Mouse (Mus musculus): ENCODE measurements around the gene Itga4. TPM values are rescaled to one million over a fixed set of nuclear protein-coding genes. Genes with fewer than 3 reads are reported as not detected.

Itga4 gene
- 7.9 and 8.0 TPM in 2 replicates for polyA plus RNA-seq (2014; fragmentation: Nextera tagmentation; extraction: Ambion mirVana)

GRCm38 (mm10) chr2:79255192-79256000 lies at the start of gene Itga4:
Gene Itga4 (plus strand): TSS chr2:79255426.
- no peaks in the 10 kb centered on the region for H3K4me1 ChIP-seq (ENCODE audit: control insufficient read depth, insufficient read depth, low read length)
- H3K4me2 ChIP-seq (ENCODE audit: low read depth), result peak within 1 kb of the TSS; percentile 77
- H3K9ac ChIP-seq (ENCODE audit: low read length), result peak within 1 kb of the TSS; percentile 46
- peak; percentile 87 for ATAC-seq (ENCODE audit: insufficient read depth, low FRiP score, low TSS enrichment)
- no peaks in the 10 kb centered on the region for H3K9me3 ChIP-seq (ENCODE audit: control insufficient read depth, low read length)
- peak; percentile 85 for DNase-seq (ENCODE audit: low spot score)
- H3K27me3 ChIP-seq (ENCODE audit: control insufficient read depth, insufficient read depth, low read length), result no peaks in the 10 kb centered on the region
- peak within 1 kb of the TSS; percentile 40 for H3K4me3 ChIP-seq (ENCODE audit: low read depth, low read length)
- H3K36me3 ChIP-seq (ENCODE audit: control insufficient read depth, insufficient read depth, low read length), result no peaks in the 10 kb centered on the region
- WGBS, result under 1% methylated on average over 41 of the region's 41 CpGs
- H3K27ac ChIP-seq (ENCODE audit: low read depth, low read length), result no peak within 1 kb of the TSS

DNA sequence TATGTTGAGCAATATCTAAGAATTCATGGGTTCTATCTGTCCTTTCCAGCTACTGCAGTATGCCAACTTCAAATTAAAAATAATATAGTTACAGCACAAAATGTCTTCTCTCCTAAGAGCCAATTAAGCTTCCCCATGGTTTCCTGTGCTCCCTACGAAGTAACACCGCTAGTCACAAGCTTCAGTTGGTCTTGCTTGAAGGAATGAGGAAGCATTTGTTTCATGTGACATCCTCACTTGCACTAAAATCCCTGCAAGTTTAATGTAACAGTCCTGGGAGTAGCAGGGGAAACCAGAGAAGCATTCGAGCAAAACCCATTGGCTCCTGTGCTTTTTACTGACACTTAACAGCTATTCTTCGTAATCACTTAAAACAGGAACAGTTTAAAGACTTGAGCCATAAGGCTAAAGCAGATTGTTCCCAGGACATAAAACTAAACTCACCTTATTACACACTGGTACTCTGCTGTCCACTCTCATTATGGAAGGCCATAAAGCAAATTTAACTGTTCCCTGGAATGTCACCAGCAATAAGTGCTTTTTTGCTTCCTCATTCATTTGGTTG lies 49.0 kb upstream of the Itga4 start:
- no peak for DNase-seq (ENCODE audit: low spot score)
- H3K4me2 ChIP-seq (ENCODE audit: low read depth), result no peak overlapping the region
- H3K36me3 ChIP-seq (ENCODE audit: control insufficient read depth, insufficient read depth, low read length), result no peaks in the 10 kb centered on the region
- no peaks in the 10 kb centered on the region for H3K4me1 ChIP-seq (ENCODE audit: control insufficient read depth, insufficient read depth, low read length)
- 73% methylated on average over 4 of the region's 4 CpGs for WGBS
- no peaks in the 10 kb centered on the region for H3K27me3 ChIP-seq (ENCODE audit: control insufficient read depth, insufficient read depth, low read length)
- no peaks in the 10 kb centered on the region for H3K9me3 ChIP-seq (ENCODE audit: control insufficient read depth, low read length)
- H3K4me3 ChIP-seq (ENCODE audit: low read depth, low read length), result no peak overlapping the region
- no peak overlapping the region for H3K27ac ChIP-seq (ENCODE audit: low read depth, low read length)
- H3K9ac ChIP-seq (ENCODE audit: low read length), result no peak overlapping the region
- ATAC-seq (ENCODE audit: insufficient read depth, low FRiP score, low TSS enrichment), result no peak

- Histone ChIP-seq H3K9ac (ENCODE audit: low read length) (no peak overlapping the region), H3K9me3 (ENCODE audit: control insufficient read depth, low read length) (no peaks in the 10 kb centered on the region), H3K27me3 (ENCODE audit: control insufficient read depth, insufficient read depth, low read length) (no peaks in the 10 kb centered on the region), H3K4me2 (ENCODE audit: low read depth) (no peak overlapping the region), H3K4me3 (ENCODE audit: low read depth, low read length) (no peak overlapping the region), H3K27ac (ENCODE audit: low read depth, low read length) (no peak overlapping the region), H3K4me1 (ENCODE audit: control insufficient read depth, insufficient read depth, low read length) (no peaks in the 10 kb centered on the region), H3K36me3 (ENCODE audit: control insufficient read depth, insufficient read depth, low read length) (no peaks in the 10 kb centered on the region)
- DNase-seq (ENCODE audit: low spot score) (no peak), ATAC-seq (ENCODE audit: insufficient read depth, low FRiP score, low TSS enrichment) (no peak)
These were observed 40.2 kb upstream of the Itga4 start for GRCm38 (mm10) chr2:79214982-79215381.

DNA sequence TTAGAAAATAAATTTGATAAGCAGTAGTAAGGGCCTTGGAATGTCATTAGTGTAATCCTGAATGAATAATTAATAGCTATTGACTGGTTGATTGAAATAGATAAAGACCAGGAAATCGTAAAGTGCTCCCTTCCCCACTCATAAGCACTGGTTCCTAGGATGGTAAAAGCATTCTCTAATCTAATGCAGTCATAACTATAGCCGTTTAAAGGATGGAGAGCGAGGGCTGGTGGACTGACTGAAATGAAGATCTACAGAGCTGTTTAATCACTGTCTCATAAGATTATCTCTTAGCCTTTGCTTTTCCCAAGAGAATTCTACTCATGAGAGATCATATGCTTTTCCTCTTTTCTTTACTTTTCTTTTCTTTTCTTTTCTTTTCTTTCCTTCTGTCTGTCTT lies 39.7 kb upstream of the Itga4 start:
- Histone ChIP-seq H3K36me3 (ENCODE audit: control insufficient read depth, insufficient read depth, low read length) (no peaks in the 10 kb centered on the region), H3K9ac (ENCODE audit: low read length) (no peak overlapping the region), H3K4me1 (ENCODE audit: control insufficient read depth, insufficient read depth, low read length) (no peaks in the 10 kb centered on the region), H3K9me3 (ENCODE audit: control insufficient read depth, low read length) (no peaks in the 10 kb centered on the region), H3K27ac (ENCODE audit: low read depth, low read length) (no peak overlapping the region), H3K4me3 (ENCODE audit: low read depth, low read length) (no peak overlapping the region), H3K27me3 (ENCODE audit: control insufficient read depth, insufficient read depth, low read length) (no peaks in the 10 kb centered on the region), H3K4me2 (ENCODE audit: low read depth) (no peak overlapping the region)
- ATAC-seq (ENCODE audit: insufficient read depth, low FRiP score, low TSS enrichment), result no peak
- 81% methylated on average over 3 of the region's 3 CpGs for WGBS
- DNase-seq (ENCODE audit: low spot score), result no peak

GRCm38 (mm10) chr2:79224714-79225426 lies 30.4 kb upstream of the Itga4 start:
- DNase-seq (ENCODE audit: low spot score) (no peak), ATAC-seq (ENCODE audit: insufficient read depth, low FRiP score, low TSS enrichment) (no peak)
- H3K4me2 ChIP-seq (ENCODE audit: low read depth), result no peak overlapping the region
- H3K4me3 ChIP-seq (ENCODE audit: low read depth, low read length), result no peak overlapping the region
- H3K9ac ChIP-seq (ENCODE audit: low read length), result no peak overlapping the region
- no peaks in the 10 kb centered on the region for H3K27me3 ChIP-seq (ENCODE audit: control insufficient read depth, insufficient read depth, low read length)
- H3K27ac ChIP-seq (ENCODE audit: low read depth, low read length), result no peak overlapping the region
- no peaks in the 10 kb centered on the region for H3K4me1 ChIP-seq (ENCODE audit: control insufficient read depth, insufficient read depth, low read length)
- H3K36me3 ChIP-seq (ENCODE audit: control insufficient read depth, insufficient read depth, low read length), result no peaks in the 10 kb centered on the region
- 88% methylated on average over 3 of the region's 3 CpGs for WGBS
- no peaks in the 10 kb centered on the region for H3K9me3 ChIP-seq (ENCODE audit: control insufficient read depth, low read length)

- H3K4me2 ChIP-seq (ENCODE audit: low read depth), result no peak overlapping the region
- no peaks in the 10 kb centered on the region for H3K4me1 ChIP-seq (ENCODE audit: control insufficient read depth, insufficient read depth, low read length)
- H3K27me3 ChIP-seq (ENCODE audit: control insufficient read depth, insufficient read depth, low read length), result no peaks in the 10 kb centered on the region
- H3K36me3 ChIP-seq (ENCODE audit: control insufficient read depth, insufficient read depth, low read length), result no peaks in the 10 kb centered on the region
- no peak overlapping the region for H3K9ac ChIP-seq (ENCODE audit: low read length)
- WGBS, result 92% methylated on average over 4 of the region's 4 CpGs
- ATAC-seq (ENCODE audit: insufficient read depth, low FRiP score, low TSS enrichment) (no peak), DNase-seq (ENCODE audit: low spot score) (no peak)
- H3K9me3 ChIP-seq (ENCODE audit: control insufficient read depth, low read length), result no peaks in the 10 kb centered on the region
- no peak overlapping the region for H3K27ac ChIP-seq (ENCODE audit: low read depth, low read length)
- no peak overlapping the region for H3K4me3 ChIP-seq (ENCODE audit: low read depth, low read length)
These were observed 27.4 kb upstream of the Itga4 start for GRCm38 (mm10) chr2:79227805-79228241.

DNA sequence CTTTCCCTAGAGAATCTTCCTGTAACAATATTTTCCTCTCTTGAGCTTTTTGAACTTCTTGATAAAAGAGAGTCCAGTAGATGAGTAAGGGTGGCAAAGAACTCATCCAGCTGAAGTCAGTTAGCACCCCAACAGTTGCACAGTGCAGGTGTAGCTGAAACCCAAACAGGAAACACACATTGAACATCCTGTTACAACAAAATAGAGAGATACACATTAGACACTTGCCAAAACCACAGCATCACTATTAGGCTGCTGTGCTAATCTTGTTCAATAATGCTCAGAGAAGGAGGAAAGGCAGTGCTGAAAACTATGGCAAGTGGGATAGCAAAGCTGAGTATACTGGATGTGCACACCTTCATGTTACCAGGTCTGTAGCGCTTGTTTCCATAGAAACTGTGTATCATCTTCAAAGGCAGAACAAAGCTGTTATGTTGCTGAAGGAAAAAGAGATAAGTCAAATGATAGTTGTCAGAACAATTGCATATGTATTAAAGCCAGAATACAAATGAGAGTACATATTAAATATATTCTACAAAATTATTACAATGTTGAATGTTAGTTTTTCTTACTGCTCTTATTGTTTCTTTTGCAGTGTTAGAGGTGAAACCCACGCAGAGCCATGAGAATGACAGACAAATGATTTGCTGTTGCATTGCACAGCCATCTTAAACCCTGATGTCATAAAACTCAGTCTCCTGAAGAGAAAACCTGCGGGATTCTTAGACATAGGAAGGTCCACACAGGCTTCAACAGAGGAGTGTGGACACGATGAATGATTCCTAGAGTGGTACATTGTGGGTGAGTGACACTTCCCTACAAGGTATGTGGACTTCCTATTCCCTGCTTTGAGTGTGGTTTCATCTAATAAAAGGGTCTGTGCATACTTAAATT lies 23.9 kb upstream of the Itga4 start:
- Histone ChIP-seq H3K27ac (ENCODE audit: low read depth, low read length) (no peak overlapping the region), H3K27me3 (ENCODE audit: control insufficient read depth, insufficient read depth, low read length) (no peaks in the 10 kb centered on the region), H3K4me1 (ENCODE audit: control insufficient read depth, insufficient read depth, low read length) (no peaks in the 10 kb centered on the region), H3K4me2 (ENCODE audit: low read depth) (no peak overlapping the region), H3K4me3 (ENCODE audit: low read depth, low read length) (no peak overlapping the region), H3K9ac (ENCODE audit: low read length) (no peak overlapping the region), H3K9me3 (ENCODE audit: control insufficient read depth, low read length) (no peaks in the 10 kb centered on the region), H3K36me3 (ENCODE audit: control insufficient read depth, insufficient read depth, low read length) (no peaks in the 10 kb centered on the region)
- 88% methylated on average over 4 of the region's 4 CpGs for WGBS
- ATAC-seq (ENCODE audit: insufficient read depth, low FRiP score, low TSS enrichment) (no peak), DNase-seq (ENCODE audit: low spot score) (no peak)

GRCm38 (mm10) chr2:79235767-79236487 lies 19.3 kb upstream of the Itga4 start:
- H3K4me2 ChIP-seq (ENCODE audit: low read depth), result no peak overlapping the region
- no peak for DNase-seq (ENCODE audit: low spot score)
- H3K9ac ChIP-seq (ENCODE audit: low read length), result no peak overlapping the region
- H3K4me3 ChIP-seq (ENCODE audit: low read depth, low read length), result no peak overlapping the region
- 89% methylated on average over 8 of the region's 8 CpGs for WGBS
- no peaks in the 10 kb centered on the region for H3K4me1 ChIP-seq (ENCODE audit: control insufficient read depth, insufficient read depth, low read length)
- no peaks in the 10 kb centered on the region for H3K27me3 ChIP-seq (ENCODE audit: control insufficient read depth, insufficient read depth, low read length)
- H3K36me3 ChIP-seq (ENCODE audit: control insufficient read depth, insufficient read depth, low read length), result no peaks in the 10 kb centered on the region
- no peak overlapping the region for H3K27ac ChIP-seq (ENCODE audit: low read depth, low read length)
- no peak for ATAC-seq (ENCODE audit: insufficient read depth, low FRiP score, low TSS enrichment)
- H3K9me3 ChIP-seq (ENCODE audit: control insufficient read depth, low read length), result no peaks in the 10 kb centered on the region
